In genomic region chr3:103916205-103916838, GRCm38 (mm10) we compare ENCODE assay signal across 8 mouse cellular contexts. TPM values are rescaled to one million over a fixed set of nuclear protein-coding genes. Genes with fewer than 3 reads are reported as not detected.
DNase-seq lines count a peak whose midpoint lies in the region; ATAC-seq and TF ChIP-seq lines count a peak whose summit lies in the region.

No protein-coding gene starts in this region.

- peak overlapping the region; percentile 78 for H3K4me2 ChIP-seq in liver, embryonic 12.5 days

- no peaks in the 10 kb centered on the region for H3K9me3 ChIP-seq in G1E (replicated peaks)
- H3K9me3 ChIP-seq in liver, embryonic 12.5 days (replicated peaks), result no peaks in the 10 kb centered on the region

- peak overlapping the region; percentile 63 for H3K9ac ChIP-seq in liver, embryonic 12.5 days

- 15% methylated on average over 5 of the region's 5 CpGs for WGBS in cerebellum, adult 2 months
- 13% methylated on average over 5 of the region's 5 CpGs for WGBS in liver, embryonic 12.5 days (ENCODE audit: insufficient replicate concordance)

- no peak overlapping the region for H3K27ac ChIP-seq in cerebellum, adult 2 months (ENCODE audit: insufficient read depth, low read length)
- H3K27ac ChIP-seq in liver, embryonic 12.5 days, result peak overlapping the region; percentile 64; the same call in 1 of the 2 replicates

- ATAC-seq in G1E (ENCODE audit: extremely low read depth, insufficient number of reproducible peaks, low FRiP score, poor library complexity, severe bottlenecking), result no peak
- ATAC-seq in liver, embryonic 12.5 days, result no peak
- peak; percentile 40; the same call in 1 of the 2 replicates for ATAC-seq in neutrophil, adult 5-6 weeks (ENCODE audit: extremely low read depth, insufficient number of reproducible peaks, low FRiP score, poor library complexity, severe bottlenecking)

- H3K36me3 ChIP-seq in G1E (replicated peaks), result peaks cover 10% of the 10 kb centered on the region
- 0 out of 2 replicates have a peak, but pooled peaks cover 3% of the 10 kb centered on the region for H3K36me3 ChIP-seq in liver, embryonic 12.5 days

- peaks cover 2% of the 10 kb centered on the region; the same call in 1 of the 2 replicates for H3K4me1 ChIP-seq in cerebellum, adult 2 months (ENCODE audit: control insufficient read depth, insufficient read depth, low read length)
- H3K4me1 ChIP-seq in G1E (ENCODE audit: insufficient read depth, low read depth, low read length), result peaks cover 14% of the 10 kb centered on the region
- H3K4me1 ChIP-seq in liver, embryonic 12.5 days, result peaks cover 29% of the 10 kb centered on the region

- H3K27me3 ChIP-seq in cerebellum, adult 2 months (ENCODE audit: control insufficient read depth, insufficient read depth, low read length), result no peaks in the 10 kb centered on the region
- H3K27me3 ChIP-seq in G1E (ENCODE audit: insufficient read depth, low read length), result no peaks in the 10 kb centered on the region
- H3K27me3 ChIP-seq in liver, embryonic 12.5 days (replicated peaks), result no peaks in the 10 kb centered on the region

- no peak for TF ChIP-seq POLR2A in cerebellum, adult 2 months (IDR thresholded peaks at IDR 0.05; ENCODE audit: borderline replicate concordance, insufficient read depth, low read length)

- DNase-seq in cerebellum, adult 2 months, result no peak
- DNase-seq in cerebellum, adult 9-10 months, result no peak
- DNase-seq in G1E (ENCODE audit: low spot score), result peak; percentile 18
- DNase-seq in heart, adult 9 months (ENCODE audit: low spot score in 2 of 2), result peak; percentile 24 to 33
- DNase-seq in testis, postnatal 10 days (ENCODE audit: low spot score), result no peak
- DNase-seq in left cerebral cortex, adult 9 months (ENCODE audit: low spot score in 2 of 2), result no peak

- peak overlapping the region; percentile 23 for H3K4me3 ChIP-seq in cerebellum, adult 2 months (replicated peaks; ENCODE audit: insufficient read depth, low read depth, low read length)
- peak overlapping the region; percentile 93 for H3K4me3 ChIP-seq in G1E (ENCODE audit: low read depth, low read length)
- H3K4me3 ChIP-seq in liver, embryonic 12.5 days, result peak overlapping the region; percentile 99

- no peak for TF ChIP-seq CTCF in cerebellum, adult 2 months (IDR thresholded peaks at IDR 0.05; ENCODE audit: borderline replicate concordance, insufficient read depth, low read depth, low read length)
- TF ChIP-seq CTCF in G1E (IDR thresholded peaks at IDR 0.05; ENCODE audit: low read depth, low read length), result no peak

RNA-seq across cellular contexts. Expression of gene Rsbn1, which starts 2.4 kb away (rescaled TPM):
- polyA plus RNA-seq in cerebellum, adult 2 months (2012; rRNA removed), result 14.5 and 15.2 TPM in 2 replicates
- 38.9 and 39.6 TPM in 2 replicates for total RNA-seq in G1E (2014; fragmentation: Nextera tagmentation)
- 29.4 and 34.7 TPM in 2 replicates for total RNA-seq in G1E (2017)
- polyA plus RNA-seq in G1E (2012), result 13.3 and 16.5 TPM in 2 replicates
- polyA plus RNA-seq in liver, embryonic 12.5 days (2016; fragmentation: Nextera tagmentation; extraction: Ambion mirVana), result 6.7 and 7.2 TPM in 2 replicates
- 51.4 and 52.8 TPM in 2 replicates for total RNA-seq in neutrophil, adult 5-6 weeks (2017)

RNA-seq across cellular contexts. Expression of gene Phtf1, which starts 51.6 kb away (rescaled TPM):
- 22.2 and 24.7 TPM in 2 replicates for polyA plus RNA-seq in cerebellum, adult 2 months (2012; rRNA removed)
- total RNA-seq in G1E (2014; fragmentation: Nextera tagmentation), result 14.4 and 17.2 TPM in 2 replicates
- 34.8 and 36.1 TPM in 2 replicates for total RNA-seq in G1E (2017)
- 13.3 and 19.5 TPM in 2 replicates for polyA plus RNA-seq in G1E (2012)
- 13.2 TPM in 2 replicates for polyA plus RNA-seq in liver, embryonic 12.5 days (2016; fragmentation: Nextera tagmentation; extraction: Ambion mirVana)
- 26.7 and 39.9 TPM in 2 replicates for total RNA-seq in neutrophil, adult 5-6 weeks (2017)

RNA-seq across cellular contexts. Expression of gene Ptpn22, which starts 56.7 kb away (rescaled TPM):
- 34.7 and 39.4 TPM in 2 replicates for polyA plus RNA-seq in cerebellum, adult 2 months (2012; rRNA removed)
- total RNA-seq in G1E (2014; fragmentation: Nextera tagmentation) (not detected in 2 replicates), G1E (2017) (0.16 TPM in 1 of 2 replicates, not detected in the other)
- 0.13 TPM in 1 of 2 replicates, not detected in the other for polyA plus RNA-seq in G1E (2012)
- polyA plus RNA-seq in liver, embryonic 12.5 days (2016; fragmentation: Nextera tagmentation; extraction: Ambion mirVana), result 2.0 TPM in 2 replicates
- 93.7 and 107 TPM in 2 replicates for total RNA-seq in neutrophil, adult 5-6 weeks (2017)

Comparison
In these comparisons a context has a peak if more than half of its experiments do, and no peak if none do; other contexts are left out.
1. DNase-seq: peak in G1E (single experiment) and heart, adult 9 months (2 of 2); none in cerebellum, adult 2 months (0 of 2), cerebellum, adult 9-10 months (single experiment), testis, postnatal 10 days (single experiment) and left cerebral cortex, adult 9 months (0 of 2).
2. H3K4me3 ChIP-seq: peak in every context shown above with its lines; median percentile 99 in liver, embryonic 12.5 days; 93 in G1E; 23 in cerebellum, adult 2 months.
3. RNA of gene Ptpn22, which starts 56.7 kb away (polyA plus RNA-seq): 34.7 to 39.4 TPM in cerebellum, adult 2 months; 2.0 TPM in liver, embryonic 12.5 days and 0.13 TPM in G1E; every median in the first group is over 10 times any median in the second.